Mouse (Mus musculus): ENCODE results near the gene Apol11a.

DNA sequence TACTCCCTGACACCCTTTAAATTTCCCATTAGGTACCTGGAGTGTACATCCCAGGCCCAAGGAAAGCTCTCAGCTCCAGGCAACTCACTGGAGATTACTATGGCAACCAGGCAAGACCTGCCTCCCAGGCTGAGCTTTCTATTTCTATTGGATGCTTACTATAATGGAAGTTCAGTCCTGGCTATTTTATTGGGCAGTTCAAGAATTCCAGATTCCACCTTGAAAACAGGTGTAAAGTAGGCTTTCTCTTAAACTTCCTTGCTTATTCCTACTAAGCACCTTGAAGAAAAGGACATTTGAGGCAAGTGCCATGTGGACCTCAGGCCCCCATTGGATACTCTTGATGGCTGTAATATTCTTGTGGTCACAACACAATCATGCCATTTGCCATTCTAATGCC lies 53.7 kb downstream of the Apol11a start, which contains the start of gene 1700025B11Rik:
- TF ChIP-seq EP300 (IDR thresholded peaks at IDR 0.05; ENCODE audit: low read depth) (no peak), CTCF (IDR thresholded peaks at IDR 0.05; ENCODE audit: low read depth) (no peak)

Measured in liver, postnatal 0 days (tissue).